ENCODE assay signal across 8 mouse cellular contexts in the genomic region with DNA sequence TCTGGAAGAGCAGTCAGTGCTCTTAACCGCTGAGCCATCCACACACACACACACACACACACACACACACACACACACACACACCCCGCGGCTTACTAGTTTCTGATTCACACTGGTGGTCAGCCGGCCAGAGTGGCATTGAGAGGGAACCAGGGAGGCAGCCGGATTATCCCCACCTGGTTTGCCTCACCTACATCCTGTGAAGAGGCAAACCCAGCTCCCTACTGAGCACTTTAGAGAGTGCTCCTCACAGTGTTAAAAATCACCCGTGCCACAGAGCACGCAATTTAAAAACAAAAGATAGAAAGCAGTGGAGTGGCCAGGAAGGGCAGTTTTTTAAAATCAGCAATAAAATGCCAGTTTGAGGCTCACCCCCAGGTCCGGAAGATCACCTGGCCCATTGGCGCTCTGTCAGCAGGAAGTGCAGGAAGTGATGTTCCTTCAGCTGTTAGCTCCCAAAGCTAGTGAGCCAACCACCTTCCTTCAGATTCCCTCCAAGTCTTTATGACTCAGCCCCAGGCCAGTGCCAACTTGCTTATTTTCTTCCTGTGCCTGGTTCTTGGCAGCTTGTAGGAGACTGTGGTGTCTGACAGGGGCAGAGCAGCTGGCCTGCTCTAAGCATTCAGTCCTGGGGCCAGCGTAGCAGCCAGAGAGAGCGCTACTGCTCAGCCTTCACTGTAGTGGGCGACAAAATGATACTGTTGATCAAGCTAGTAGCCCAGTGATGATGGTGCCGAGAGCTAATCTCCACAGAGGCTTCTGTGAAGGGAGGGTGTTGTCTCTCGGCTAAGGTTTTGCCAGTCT. TPM values are rescaled to one million over a fixed set of nuclear protein-coding genes. Genes with fewer than 3 reads are reported as not detected.
A peak's percentile ranks its signal among the peaks of the same experiment; 100 is the strongest.
DNase-seq lines count a peak whose midpoint lies in the region; ATAC-seq and TF ChIP-seq lines count a peak whose summit lies in the region.

No protein-coding gene starts in this region.

- H3K4me2 ChIP-seq in kidney, embryonic 15.5 days = no peak overlapping the region
- no peak overlapping the region for H3K4me2 ChIP-seq in intestine, postnatal 0 days (replicated peaks; ENCODE audit: low read depth)

- H3K9ac ChIP-seq in kidney, embryonic 15.5 days = no peak overlapping the region
- H3K9ac ChIP-seq in intestine, postnatal 0 days (ENCODE audit: low read depth, low read length) = no peak overlapping the region

- H3K4me3 ChIP-seq in kidney, embryonic 15.5 days (replicated peaks) = no peak overlapping the region
- 0 out of 2 replicates have a peak overlapping the region, but pooled peaks have one; percentile 1 for H3K4me3 ChIP-seq in left cerebral cortex, adult 2 months
- no peak overlapping the region for H3K4me3 ChIP-seq in intestine, postnatal 0 days (ENCODE audit: low read depth, low read length)

- peak; percentile 17 for TF ChIP-seq CTCF in left cerebral cortex, adult 2 months (IDR thresholded peaks at IDR 0.05)
- TF ChIP-seq CTCF in intestine, postnatal 0 days (IDR thresholded peaks at IDR 0.05; ENCODE audit: low read depth) = no peak

- 68% methylated on average over 14 of the region's 14 CpGs for WGBS in kidney, embryonic 15.5 days
- WGBS in intestine, postnatal 0 days = 55% methylated on average over 14 of the region's 14 CpGs

- intact Hi-C loops in left cerebral cortex, adult 2 months (cut with DNase I) = loop anchor here (1.0 to 10.0 kb wide), 3 partner anchors 77 to 975 kb away; a partner anchor contains a TSS

- H3K36me3 ChIP-seq in kidney, embryonic 15.5 days = no peaks in the 10 kb centered on the region
- H3K36me3 ChIP-seq in intestine, postnatal 0 days (ENCODE audit: control insufficient read depth, insufficient read depth) = no peaks in the 10 kb centered on the region

- peak; percentile 2 for DNase-seq in kidney, adult 18-20 months
- DNase-seq in CD4-positive, CD25-positive, alpha-beta regulatory T cell, adult 2 months (ENCODE audit: low read depth, low spot score) = peak; percentile 32
- peak; percentile 75 to 83 for DNase-seq in cerebellum, adult 18-20 months
- peak; percentile 37 to 51 for DNase-seq in gastrocnemius, adult 8-10 months (ENCODE audit: low spot score in 2 of 2)
- peak; percentile 39 to 60 for DNase-seq in left cerebral cortex, adult 2 months (ENCODE audit: extremely low spot score in 1 of 2, low spot score in 2 of 2)
- peak; percentile 35 for DNase-seq in right cerebral cortex, postnatal 14 days

- no peaks in the 10 kb centered on the region for H3K4me1 ChIP-seq in kidney, embryonic 15.5 days
- H3K4me1 ChIP-seq in intestine, postnatal 0 days (replicated peaks; ENCODE audit: control insufficient read depth, insufficient read depth, low read length) = no peaks in the 10 kb centered on the region

- H3K27ac ChIP-seq in kidney, embryonic 15.5 days = no peak overlapping the region
- 0 out of 2 replicates have a peak overlapping the region, but pooled peaks have one; percentile 24 for H3K27ac ChIP-seq in left cerebral cortex, adult 2 months
- H3K27ac ChIP-seq in intestine, postnatal 0 days (ENCODE audit: low read depth, low read length) = no peak overlapping the region

- H3K9me3 ChIP-seq in kidney, embryonic 15.5 days (replicated peaks) = no peaks in the 10 kb centered on the region
- no peaks in the 10 kb centered on the region for H3K9me3 ChIP-seq in intestine, postnatal 0 days (ENCODE audit: control insufficient read depth)

- ATAC-seq in kidney, embryonic 15.5 days (replicated peaks; ENCODE audit: low FRiP score) = no peak
- no peak for ATAC-seq in intestine, postnatal 0 days

- 0 out of 2 replicates have a peak, but pooled peaks cover 5% of the 10 kb centered on the region for H3K27me3 ChIP-seq in kidney, embryonic 15.5 days
- peaks cover 5% of the 10 kb centered on the region; the same call in 1 of the 2 replicates for H3K27me3 ChIP-seq in intestine, postnatal 0 days (replicated peaks; ENCODE audit: control insufficient read depth, insufficient read depth, low read length)

RNA-seq across cellular contexts. Expression of a gene that starts 57.9 kb away (rescaled TPM):
- polyA plus RNA-seq in kidney, embryonic 15.5 days (2015; fragmentation: Nextera tagmentation; extraction: Ambion mirVana) = 16.6 and 19.9 TPM in 2 replicates
- total RNA-seq in gastrocnemius, adult 8-10 months (2022) = 10 to 100 TPM; 27.0 to 40.6 (median 31.6) TPM
- total RNA-seq in left cerebral cortex, adult 2 months (2021) = 10 to 100 TPM; 79.3 to 81.0 TPM
- 24.7 and 27.7 TPM in 2 replicates for polyA plus RNA-seq in intestine, postnatal 0 days (2015; fragmentation: Nextera tagmentation; extraction: Ambion mirVana)

Comparison
In these comparisons a context has a peak if more than half of its experiments do, and no peak if none do; other contexts are left out.
1. DNase-seq: peak in every context shown above with its lines; median percentile 79 in cerebellum, adult 18-20 months; 50 in left cerebral cortex, adult 2 months; 44 in gastrocnemius, adult 8-10 months; 35 in right cerebral cortex, postnatal 14 days; 32 in CD4-positive, CD25-positive, alpha-beta regulatory T cell, adult 2 months; 2 in kidney, adult 18-20 months.